Mouse (Mus musculus): ENCODE measurements around the gene Gm12355.

Gene Gm12355

DNA sequence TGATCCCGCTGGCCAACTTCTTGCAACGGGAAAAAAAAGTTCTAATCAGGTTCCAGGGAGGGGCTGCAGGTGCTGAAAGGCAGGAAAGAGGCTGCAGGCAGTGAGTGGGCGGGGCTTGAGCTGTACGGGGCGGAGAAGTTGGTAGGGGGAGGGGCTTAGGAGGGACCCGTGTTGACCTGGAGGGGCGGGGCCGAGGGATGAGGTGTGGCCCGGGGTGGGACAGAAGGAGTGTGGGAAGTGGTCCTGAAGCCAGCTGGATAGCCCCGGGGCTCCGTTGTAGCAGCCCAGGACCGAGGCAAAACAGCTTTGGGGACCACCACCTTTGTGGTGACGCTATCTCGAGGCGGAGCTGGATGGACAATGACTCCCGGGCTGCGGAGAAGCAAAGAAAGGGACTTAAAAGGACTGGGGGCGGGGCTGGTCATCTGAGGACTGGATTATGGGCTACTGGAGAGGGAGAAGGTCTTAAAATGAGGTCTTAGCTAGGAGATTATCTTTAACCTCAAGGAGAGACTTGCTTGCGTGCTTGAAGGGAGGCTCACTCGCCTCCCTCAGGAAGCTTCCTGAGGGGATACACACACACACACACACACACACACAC, 23.3 kb downstream of the Gm12355 start:
- DNase-seq, result peak; percentile 83

DNA sequence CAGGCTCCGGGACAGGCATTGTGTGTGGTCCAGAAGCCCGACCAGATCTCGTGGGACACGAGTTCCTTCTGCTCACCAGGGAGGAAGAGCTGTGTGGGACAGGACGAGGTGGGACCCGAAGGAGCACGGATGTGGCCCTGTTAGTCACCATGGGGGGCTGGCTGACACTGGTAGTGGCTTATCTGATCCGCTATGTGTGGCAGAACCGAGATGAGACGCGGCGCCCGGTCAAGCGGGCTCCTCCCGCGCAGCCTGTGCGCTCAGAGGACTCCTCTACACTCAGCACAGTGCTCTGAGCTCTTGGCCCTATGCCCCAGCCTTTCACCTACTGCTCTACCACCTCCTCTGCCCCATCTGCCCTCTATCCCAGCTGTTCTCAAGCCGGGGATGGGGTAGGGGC, 26.2 kb downstream of the Gm12355 start:
- no peak for DNase-seq

DNA sequence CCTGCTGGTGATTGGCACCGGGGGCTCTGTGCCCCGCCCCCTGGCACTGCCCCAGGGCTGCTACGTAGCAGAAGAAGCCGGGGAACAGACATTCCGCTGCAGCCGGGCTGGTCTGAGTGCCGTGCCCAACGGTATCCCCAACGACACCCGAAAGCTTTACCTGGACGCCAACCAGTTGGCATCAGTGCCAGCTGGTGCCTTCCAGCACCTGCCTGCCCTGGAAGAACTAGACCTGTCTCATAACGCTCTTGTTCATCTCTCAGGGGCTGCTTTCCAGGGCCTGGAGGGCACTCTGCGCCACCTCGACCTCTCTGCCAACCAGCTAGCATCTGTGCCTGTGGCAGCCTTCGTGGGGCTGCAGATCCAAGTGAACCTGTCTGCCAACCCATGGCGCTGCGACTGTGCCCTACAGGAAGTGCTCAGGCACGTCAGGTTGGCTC, 26.6 kb downstream of the Gm12355 start:
- no peak for DNase-seq

DNA sequence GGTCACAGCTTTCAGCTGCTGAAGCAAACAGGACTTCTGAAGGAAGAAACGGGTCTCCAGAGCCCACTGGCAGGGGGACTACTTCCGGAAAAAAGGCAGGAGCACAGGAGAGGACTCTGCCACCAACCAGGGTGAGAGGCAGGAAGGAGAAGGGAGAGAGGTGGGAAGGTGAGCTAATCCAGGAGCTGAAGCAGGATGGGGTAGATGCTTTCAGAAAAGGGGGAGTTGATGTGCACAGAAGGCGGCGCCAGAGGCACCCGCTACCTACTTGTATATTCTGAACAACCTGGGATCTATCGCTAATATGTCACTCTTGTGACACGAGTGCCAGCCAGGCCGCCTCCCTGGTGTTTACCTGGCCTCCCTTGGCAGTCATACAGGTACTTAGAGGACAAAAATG, 27.5 kb downstream of the Gm12355 start, which contains the start of gene Lrrc3c:
Gene Lrrc3c (plus strand): TSS at position 301 of the 400 bp plus-strand sequence.
- no peak for DNase-seq

DNA sequence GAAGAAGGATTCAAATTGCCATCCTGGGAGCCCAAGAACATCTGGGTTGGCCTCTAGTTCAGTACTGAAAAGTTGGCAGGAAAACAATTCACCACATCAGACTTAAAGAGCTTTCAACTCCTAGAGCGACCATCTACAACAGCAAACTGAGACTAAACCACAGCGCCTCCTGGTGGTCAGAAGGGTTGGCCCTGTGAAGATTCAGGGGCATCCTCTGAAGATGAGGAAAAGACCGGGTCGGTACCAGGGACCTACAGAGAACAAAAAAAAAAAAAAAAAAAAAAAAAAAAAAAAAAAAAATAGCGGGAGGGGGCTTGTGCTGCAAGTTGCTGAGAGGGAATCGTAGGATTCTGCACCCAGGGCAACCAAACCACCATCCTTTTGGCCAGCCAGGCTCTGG, 28.1 kb downstream of the Gm12355 start:
- peak; percentile 86 for DNase-seq

DNA sequence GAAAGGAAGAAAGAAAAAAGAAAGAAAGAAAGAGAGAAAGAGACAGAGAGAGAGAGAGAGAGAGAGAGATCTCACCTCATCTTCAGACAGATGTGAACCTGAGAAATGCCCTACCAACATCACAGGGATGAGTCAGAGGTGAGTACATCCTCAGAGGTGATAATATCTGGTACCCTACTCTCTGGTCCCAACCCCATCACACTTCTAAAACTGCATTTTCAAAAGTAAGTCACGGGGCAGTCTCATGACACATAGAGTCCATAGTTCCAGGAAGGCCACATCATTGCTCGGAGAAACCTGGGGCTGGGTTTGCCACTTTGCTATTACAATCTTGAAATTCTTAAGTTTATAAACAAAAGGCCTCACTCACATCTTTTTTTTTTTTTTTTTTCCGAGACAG, 29.5 kb downstream of the Gm12355 start:
- DNase-seq, result no peak

DNA sequence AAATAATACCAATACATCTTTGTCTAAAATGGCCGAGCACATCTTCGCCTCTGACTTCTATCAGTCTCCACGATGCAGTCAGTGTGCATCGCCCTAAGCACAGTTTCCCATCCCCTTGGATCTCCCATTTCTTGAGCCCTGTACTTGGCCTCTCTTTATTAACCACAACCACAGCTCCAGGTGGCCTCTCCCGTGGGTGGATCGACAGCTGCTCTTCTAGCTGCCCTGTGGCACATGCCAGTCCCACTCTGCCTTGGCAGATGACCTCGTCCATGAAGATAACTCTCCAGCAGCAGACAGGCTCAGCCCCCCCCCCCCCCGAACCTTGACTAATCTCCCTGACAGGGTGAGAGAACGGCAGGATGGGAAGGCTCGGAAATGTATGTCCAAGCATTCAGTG, 30.0 kb downstream of the Gm12355 start:
- DNase-seq, result no peak

DNA sequence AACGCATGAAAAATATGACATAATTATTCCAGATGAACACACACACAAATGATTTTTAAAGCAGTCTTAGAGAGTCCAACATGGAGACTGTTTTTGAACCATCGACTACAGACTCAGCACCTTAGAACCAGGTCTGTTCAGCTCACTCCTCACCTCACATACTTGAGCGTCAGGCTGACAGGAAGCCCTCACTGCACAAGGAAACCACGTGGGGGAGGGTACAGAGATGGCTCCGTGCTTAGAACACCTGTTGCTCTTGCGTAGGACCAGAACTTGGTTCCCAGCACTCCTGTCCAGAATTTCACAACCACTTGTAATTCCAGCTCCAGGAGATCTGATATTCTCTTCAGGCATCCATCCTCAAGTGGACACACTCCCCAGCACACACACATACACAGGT, 30.4 kb downstream of the Gm12355 start:
- no peak for DNase-seq

DNA sequence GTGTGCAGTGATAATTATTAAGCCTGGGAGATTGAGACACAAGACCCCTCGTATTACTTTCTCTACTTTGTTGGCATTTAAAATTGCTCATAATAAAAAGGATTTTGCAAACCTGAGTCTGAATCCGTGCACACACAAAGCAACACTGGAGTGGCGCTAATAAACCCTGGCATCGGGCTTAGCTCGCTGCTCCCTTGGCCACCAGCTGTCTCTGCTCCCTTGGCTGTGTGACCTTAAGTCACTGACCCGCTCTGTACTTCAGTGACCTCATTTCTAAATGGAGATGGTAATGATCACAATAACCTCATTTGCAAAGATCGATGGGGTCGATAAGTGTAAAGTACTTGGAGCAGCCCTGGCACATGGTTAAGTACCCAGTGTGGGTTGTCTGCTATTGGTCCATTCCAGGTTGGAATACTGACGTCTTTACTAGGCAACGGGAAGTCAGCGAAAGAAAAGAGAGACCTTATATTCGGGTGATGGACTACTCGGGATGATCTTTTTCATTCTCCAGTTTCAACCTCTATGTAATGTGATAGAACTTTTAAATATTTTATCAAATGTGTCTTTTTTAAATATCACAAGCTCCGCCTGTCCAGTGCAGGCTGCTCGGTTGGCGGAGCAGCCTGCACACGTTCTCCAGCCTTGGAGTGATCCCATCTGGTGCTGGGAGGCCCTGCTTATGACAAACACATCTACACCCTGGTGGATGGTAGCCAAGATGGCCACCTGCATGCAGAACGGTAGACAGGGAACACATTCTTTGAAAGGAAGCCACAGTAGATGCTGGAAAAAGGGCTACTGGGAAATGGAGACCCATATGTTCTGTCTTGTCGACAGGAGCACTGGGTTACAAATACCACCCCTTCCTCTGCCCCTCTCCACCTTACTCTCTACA, 34.7 kb downstream of the Gm12355 start:
- DNase-seq, result no peak

DNA sequence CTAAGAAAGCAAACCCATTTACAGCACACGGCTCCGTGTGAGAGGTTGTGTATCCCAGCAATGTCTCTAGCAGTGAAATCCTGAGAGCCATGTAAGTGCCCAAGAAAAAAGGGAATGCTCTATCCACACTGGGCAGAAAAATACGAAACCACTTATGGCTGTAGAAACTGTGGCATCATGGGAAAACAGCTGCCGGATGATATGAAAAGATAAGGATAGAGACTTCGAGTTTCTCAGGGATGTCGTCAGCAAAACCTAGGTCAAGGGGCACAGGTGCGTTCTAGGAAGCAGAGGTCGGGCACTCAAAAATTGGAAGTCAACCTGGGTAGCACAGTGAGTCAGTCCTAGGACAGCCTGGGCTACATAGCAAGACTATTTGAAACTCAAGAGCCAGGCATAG, 36.2 kb downstream of the Gm12355 start:
- DNase-seq, result peak; percentile 30

DNA sequence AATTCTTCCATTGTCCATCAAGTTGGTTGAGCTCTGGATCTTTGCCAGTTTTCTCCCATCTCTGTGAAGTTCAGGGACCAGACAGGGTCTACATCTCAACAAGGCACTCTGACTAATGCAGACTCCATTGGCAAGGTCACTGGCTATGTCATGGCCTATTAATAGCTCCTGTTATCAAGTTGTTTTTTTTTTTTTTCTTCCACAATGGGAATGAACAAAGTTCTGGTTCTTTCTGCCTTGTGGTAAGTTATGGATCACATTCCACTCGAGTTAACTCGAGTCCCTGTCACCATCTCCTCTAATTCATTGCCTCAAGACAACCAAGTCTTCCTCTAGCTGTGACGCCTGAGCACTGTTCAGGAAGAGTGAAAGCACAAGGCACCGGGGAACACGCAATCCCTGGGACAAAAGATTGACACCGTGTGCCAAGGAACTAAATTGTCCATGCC, 36.6 kb downstream of the Gm12355 start:
- DNase-seq, result no peak

DNA sequence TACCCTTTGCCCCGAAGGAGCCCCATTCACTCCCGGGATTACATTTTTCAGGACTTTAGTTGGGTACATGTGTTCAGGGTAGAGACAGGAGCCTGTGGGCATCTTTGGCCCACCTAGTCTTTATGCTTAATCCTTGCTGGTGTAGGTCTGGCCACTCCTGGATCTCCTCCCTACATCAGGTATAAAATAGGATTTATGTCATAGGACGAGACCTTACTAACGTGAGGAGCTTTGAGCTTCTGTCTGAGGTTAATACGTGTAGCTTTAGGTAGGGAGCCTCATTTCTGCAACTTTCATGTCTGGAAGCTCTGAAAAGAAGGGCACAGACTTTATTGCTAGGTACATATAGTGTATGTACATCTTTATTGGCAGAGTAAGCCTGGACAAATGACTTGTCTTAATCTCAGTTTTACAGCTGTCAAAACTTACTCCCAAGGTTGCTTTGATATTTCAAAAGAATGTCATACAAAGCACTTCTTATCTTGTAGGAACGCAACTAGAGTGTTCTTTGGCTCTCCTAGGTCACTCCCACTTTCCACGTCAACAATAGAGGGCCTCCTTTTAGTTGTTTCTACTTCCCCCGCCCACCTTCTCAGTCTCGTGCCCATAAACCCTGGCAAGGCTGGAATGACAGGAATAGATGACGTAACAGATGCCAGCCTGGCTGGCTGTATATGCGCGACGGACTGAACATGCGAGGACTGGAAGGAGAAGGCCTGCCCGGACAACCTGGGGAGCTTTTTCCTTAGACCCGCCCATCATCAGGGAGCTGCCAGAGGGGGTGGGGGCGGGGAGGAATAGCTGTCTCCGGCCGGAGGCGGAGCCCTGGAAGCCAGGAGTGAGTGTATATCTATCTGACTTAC, 37.5 kb downstream of the Gm12355 start:
- peak; percentile 94 for DNase-seq

DNA sequence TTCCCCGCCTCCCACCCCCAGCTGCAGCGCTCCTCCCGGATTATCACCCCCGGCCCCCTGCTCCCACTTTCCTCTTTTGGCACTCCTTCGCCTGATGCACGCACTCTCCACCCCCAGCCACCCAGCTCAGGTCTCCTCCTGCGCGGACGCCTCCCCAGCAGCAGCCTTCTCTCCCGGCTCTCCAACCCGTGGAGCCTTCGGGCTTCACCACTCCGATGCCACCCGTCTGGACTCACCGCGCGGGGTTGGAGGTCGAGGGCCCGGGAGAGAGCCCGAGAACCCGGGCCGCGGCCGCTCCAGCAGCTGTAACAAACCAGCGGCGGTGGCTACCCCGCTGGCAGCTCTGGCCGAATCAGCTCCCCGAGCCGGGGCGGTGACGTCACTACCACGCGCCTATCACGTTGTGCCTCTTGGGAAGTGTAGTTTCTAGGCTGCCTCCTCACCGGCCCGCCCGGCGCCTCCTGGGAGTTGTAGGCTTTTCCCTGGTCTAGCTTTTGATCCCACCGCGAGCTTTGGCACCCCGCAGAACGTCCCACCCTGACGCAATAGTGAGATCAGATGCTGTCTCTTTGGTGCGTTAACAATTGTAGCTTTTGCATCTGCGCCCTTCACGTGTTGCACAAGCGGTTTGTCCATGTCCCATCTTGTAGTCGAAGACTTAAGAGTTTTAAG, 38.4 kb downstream of the Gm12355 start, which contains the start of gene Ormdl3:
Gene Ormdl3 (minus strand): TSS at position 477 of the 672 bp plus-strand sequence.
- peak; percentile 99 for DNase-seq

DNA sequence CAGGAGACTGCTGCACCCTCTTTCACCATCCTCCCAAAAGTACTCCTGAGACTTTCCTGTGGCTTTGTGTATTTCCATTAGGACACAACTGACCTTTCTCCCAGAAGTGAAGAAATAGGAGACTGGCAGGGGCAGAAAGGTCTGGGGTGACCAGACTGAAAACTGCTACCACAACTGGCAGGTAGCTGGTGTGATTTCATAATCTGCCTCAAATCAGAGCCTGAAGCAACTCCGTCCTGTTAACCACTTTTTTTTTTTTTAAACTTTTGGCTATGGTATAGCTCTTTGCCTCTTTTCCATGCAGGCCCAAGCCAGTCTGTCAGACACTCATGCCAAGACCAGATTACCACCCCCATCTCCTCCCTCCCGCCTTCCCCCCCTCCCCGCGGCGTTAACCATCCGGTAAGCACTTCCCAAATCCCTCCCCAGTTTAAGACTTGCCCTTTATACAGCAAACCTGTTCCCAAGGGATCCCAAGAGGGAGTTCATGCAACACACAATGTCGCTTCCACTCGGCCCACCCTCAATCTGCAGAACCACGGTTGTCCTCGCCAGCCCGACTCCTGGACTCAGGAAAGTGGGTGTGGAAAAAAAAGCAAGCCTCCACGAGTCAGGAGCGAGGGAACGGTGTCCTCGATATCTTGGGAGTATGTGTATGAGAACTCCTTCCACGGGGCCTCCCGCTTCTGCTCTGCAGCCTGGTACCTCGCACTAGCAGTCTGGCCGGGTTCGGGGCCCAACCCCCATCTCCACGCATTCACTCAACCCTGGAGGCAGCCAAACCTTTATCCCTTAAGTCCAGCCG, 39.2 kb downstream of the Gm12355 start:
- DNase-seq, result peak; percentile 50

DNA sequence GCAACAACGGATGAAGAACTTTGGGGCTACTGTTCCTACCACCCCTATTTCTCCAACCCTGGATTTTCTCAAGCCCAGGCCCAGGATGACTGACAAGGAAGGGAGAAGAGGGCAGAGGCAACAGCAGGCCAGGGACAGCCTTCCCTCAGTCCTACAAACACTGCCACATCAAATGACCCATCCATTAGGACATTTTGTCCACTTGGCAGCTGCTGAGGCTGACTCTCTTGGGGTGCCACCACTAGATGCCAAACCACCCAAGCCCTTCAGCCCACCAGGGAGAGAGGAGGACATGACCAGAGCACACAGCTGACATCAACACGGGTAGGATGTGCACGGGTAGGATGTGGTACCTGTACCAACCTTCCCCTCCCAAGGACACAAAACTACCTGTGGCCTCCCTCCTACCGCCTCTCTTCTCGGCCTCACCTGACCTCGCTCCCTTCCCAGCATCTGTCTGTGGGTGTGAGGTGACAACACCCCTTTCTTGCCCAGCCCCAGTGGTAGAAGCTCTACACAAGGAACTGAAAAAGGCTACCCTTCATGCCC, 40.8 kb downstream of the Gm12355 start:
- DNase-seq, result peak; percentile 24

DNA sequence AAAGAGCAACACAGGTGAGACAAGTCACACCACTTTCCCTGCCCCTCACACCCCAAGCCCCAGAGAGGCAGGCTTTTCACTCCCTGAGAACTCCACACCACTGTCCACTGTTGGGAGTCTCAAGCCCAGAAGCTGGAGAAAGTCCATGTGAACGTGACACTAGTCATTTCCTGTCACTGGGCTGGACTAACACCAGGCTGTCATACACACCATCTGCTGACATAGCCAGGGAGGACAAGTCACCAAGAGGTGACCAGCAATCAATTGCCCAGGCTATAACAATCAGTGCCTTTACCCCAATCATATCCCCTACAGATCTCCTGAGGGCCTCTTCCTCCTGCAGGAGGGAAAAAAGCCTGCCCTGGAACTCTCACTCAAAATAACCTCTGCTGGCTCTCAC, 41.3 kb downstream of the Gm12355 start:
- no peak for DNase-seq

DNA sequence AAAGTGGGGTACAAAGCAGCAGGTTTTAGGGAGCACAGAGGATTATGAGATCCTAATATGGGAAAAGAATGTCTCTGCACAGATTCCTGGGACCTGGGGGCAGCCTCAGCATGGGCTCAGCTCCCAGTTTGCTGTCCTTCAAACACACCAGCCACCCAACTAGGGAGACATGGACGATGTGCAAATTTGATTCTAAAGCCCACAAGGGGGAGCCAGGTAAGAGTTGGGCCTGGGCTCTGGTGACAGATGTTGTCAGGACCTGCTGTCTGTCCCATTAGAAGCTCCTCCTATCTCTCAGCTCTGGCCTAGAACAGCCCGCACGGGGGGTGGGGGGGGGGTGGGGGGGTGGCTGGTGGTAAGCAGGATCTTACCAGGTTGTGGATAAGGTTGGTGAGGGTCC, 41.9 kb downstream of the Gm12355 start:
- DNase-seq, result peak; percentile 72

DNA sequence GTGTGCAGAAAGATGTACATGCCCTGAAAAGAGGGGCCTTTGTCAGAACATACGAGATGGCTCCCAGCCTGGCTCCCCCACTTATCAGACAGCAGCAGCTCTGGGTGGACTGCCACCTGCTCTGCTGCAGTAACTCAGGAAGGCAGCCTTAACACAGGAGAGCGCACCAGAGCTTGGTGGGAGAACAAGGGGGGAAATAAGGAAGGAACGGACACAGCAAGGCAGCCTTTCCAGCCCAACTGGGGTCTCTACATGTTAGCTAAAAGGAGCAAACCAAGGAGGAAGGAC, 42.3 kb downstream of the Gm12355 start:
- peak; percentile 89 for DNase-seq

DNA sequence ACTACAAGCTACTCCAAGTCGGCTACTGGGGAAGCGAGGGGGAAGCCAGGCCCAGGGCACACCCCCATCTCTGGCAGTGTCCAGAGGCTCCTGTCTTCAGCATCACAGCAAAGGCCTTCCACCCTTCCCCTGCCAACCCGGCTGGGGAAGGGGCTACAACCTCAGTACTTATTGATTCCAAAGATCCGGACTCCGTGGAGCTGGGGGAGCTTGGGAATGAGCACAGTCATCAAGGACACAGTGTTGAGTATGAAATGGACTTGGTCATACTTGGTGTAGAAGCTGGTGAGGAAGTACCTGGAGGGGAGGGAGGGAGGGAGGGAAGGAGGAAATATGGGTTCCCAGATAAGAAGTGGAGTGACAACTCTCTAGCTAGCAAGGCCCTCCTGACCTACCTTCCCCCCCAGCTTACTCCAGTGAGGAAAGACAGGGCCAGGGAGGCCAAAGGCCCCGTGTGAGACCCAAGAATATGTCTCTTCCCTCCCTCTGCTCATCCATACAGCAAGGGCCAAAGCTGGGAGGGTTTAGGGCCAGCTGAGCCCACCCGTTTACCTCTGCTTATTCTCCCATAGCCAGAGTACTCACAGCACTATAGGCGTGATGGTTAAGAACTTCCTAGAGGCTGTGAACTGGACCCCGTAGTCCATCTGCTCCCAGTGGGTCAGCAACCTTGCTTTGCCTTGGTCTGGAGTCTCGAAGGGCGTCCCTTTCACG, 42.8 kb downstream of the Gm12355 start:
- DNase-seq, result peak; percentile 75

DNA sequence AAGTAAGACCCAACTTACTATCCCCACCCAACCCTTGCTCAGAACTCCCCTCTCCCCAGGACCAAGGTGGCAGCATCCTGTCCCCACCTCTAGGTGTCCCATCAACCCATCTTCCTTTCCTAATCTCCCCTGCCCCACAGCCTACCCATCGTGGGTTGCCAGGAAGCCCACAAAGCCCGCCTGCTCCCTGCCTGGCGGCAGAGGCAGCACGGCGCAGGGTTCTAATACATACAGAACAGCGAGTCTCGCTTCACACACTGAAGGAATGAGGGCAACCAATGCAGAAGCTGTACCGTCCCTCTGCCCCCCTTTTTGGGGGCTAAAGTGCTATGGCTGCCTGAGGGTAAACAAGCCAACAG, 43.5 kb downstream of the Gm12355 start:
- no peak for DNase-seq
